Mouse (Mus musculus): ENCODE results near the gene Kdm1b.

Gene Kdm1b

DNA sequence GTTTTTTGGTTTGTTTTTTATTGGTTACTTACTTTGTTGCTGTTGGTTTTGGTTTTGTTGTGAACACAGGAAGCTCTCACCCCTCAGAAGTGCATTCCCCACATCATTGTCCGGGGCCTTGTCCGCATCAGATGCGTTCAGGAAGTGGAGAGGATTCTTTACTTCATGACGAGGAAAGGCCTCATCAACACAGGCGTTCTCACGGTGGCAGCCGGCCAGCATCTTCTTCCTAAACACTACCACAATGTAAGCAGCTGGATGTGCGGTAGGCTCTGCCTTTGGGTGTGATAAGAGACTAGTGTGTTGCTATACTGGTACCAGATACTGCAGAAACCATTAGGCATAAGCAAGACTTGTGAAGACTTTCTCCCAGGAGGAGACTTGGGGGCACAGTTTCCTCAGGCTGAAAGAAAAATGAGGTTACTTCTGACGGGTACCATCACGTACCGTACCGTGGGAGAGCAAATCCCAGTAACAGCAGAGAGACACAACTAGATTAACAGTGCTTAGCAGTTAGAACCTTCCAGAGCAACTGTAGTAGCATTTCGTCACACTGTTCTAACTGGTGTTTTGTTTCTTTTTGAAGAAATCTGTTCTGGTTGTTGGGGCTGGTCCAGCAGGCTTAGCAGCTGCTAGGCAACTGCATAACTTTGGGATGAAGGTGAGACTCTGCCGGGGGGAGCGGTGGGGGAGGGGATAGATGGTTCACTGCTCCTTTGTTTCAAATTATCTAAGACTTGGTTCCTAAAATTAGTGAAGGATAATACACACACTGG lies 20.9 kb downstream of the Kdm1b start:
- no peak for DNase-seq

GRCm38 (mm10) chr13:47066516-47066915 lies 23.2 kb downstream of the Kdm1b start:
- DNase-seq = no peak

- no peak for DNase-seq
Measured at GRCm38 (mm10) chr13:47067001-47067400, 23.7 kb downstream of the Kdm1b start.

- DNase-seq = no peak
Measured at GRCm38 (mm10) chr13:47070329-47071080, 27.2 kb downstream of the Kdm1b start.

DNA sequence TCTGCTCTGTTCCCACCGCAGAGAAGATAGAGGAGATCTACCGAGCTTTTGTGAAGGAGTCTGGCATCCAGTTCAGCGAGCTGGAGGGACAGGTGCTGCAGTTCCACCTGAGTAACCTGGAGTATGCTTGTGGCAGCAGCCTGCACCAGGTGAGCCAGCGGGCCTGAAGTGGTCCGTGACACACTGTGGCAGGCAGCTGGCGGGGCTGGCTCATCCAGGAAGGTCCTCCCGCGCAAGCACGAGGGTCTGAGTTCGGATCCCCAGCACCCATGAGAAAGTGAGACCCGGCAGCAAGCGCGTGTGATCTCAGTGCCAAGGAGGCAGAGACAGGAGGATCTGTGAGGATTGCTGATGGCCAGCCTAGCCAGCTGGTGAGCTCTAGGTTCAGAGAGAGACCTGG lies 28.6 kb downstream of the Kdm1b start:
- DNase-seq = no peak

DNA sequence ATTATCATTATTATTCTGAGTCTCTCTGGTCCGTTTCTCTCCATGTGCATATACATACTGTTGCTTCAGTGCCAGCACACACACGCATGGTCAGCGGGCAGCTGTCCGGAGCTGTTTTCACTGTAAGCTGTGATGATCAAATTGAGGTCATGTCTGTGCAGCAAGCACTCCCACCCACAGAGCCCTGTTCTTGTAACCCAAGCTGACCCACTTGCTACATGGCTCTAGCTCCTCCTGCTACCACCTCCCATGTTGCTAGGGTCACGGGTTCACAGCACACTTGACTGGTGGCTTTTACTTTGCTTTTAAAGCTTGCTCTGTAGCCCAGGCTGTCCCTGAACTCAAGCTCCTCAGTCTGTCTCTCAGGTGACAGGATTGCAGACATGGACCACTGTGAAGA lies 29.2 kb downstream of the Kdm1b start:
- no peak for DNase-seq

GRCm38 (mm10) chr13:47076156-47076555 lies 32.9 kb downstream of the Kdm1b start:
- DNase-seq = no peak

- DNase-seq = no peak
Measured at GRCm38 (mm10) chr13:47077367-47077766, 34.1 kb downstream of the Kdm1b start.

DNA sequence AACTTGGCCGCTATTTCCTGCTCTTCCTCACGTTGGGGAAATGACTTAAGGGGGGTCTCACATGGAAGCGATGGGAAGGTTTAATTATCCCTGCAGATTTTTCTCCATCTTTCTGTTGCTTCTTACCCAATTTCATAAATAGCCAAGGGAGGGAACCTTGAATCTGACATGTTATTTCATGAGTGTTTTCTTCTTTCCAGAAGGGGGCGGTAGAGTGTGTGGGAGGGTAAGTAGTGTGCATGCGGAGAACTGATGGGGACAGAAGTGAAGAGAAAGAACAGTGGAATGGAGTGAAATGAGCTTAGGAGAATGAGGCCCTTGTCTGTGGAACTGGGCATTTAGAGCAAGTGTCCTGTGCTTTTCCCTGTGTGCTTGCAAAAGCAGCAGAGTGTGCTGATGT lies 35.5 kb downstream of the Kdm1b start:
- no peak for DNase-seq

- DNase-seq = peak; percentile 19
Measured at GRCm38 (mm10) chr13:47080905-47081505, 37.7 kb downstream of the Kdm1b start.

DNA sequence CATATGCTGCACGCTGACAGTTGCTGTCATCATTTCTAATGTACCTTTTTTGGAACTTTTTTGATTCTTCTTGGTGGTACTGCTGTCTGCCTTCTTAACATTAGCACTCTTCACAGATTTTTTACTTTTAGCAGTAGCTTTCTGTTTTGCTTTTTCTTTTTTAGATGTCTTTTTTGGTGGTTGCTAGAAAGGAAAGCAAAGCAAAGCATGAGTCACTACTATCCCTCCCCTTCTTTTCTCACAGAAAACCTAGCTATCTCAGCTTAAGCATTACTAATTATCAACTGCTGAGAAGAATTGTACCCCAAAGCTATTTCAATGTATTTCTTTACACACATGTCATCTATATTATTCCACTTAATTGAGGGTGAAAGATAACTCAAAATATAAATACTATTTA lies 45.1 kb downstream of the Kdm1b start:
- no peak for DNase-seq

DNA sequence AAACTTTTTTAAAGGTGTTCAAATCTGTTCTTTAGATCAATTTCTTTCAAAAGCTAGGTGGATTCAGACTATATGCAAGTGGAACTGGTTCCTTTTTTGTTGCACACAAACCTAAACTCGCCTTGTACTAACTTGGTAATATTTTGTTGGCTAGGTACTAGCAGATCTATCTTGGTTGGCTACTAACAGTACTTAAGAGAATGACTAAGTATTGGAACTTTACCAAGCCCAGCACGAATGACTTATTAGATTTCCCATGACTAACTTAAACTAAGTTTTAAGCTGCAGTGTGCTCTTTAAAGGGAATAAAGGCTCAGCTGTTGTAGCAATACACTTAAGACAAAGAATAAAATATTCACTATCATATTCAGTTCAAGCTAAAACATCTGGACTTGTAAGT lies 46.0 kb downstream of the Kdm1b start:
- DNase-seq = no peak

- DNase-seq = no peak
Measured at GRCm38 (mm10) chr13:47093791-47094190, 50.5 kb downstream of the Kdm1b start.

DNA sequence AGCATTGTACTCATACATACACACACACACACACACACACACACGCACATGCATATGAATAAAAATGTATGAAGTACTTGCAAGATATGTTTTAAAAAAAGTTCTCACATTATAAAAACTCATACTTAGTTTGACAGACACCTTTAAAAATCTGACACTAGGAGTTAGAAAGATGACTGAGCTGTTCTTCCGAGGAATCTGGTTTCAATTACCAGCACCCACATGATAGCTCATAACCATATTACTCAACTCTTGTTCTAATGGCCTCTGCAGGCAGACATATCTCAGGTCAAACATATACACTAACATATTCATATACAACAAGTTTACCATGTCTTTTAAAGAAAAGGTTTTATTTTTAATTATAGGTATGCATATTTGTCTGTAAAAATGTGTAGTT lies 53.3 kb downstream of the Kdm1b start:
- DNase-seq = no peak

GRCm38 (mm10) chr13:47099265-47099664 lies 56.0 kb downstream of the Kdm1b start:
- no peak for DNase-seq

DNA sequence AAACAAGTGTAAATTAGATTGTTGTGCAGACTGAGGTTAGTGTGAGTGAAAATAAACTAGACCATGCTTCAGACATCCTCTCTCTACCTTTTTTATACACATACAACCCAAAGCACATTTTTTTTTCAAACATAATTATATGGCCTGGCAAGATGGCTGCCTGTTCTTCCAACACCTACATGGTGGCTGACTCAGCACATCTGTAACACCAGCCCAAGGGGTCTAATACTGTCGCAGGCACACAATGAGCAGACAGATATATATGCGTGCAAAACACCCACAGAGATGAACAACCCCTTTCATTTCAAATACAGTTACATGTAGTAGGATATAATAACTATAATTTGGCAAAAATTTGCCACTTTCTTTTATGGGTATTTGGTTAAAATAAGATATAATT lies 57.3 kb downstream of the Kdm1b start:
- no peak for DNase-seq

GRCm38 (mm10) chr13:47104146-47104545 lies 60.8 kb downstream of the Kdm1b start:
- no peak for DNase-seq

GRCm38 (mm10) chr13:47104856-47105541 lies 61.7 kb downstream of the Kdm1b start:
- peak; percentile 35 for DNase-seq

- peak; percentile 87 for DNase-seq
Measured at GRCm38 (mm10) chr13:47105711-47106579, 62.6 kb downstream of the Kdm1b start, which contains the start of gene Dek. Gene Dek, minus strand, starts transcription at chr13:47106201.

DNA sequence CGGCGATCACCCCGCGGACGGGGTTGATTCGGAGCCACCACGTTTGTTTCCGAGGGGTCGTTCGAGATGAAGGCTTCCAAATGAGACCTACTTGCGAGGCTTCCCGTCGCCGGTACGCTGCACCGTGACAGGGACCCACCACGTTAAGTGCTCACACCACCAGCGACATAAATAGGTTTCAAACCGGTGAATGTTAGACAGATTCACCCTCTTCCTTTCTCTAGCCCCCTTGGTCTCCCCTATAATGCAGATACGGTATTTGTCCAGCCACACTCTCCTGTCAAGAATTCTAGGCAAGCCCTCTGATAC lies 63.2 kb downstream of the Kdm1b start:
- DNase-seq = no peak

DNA sequence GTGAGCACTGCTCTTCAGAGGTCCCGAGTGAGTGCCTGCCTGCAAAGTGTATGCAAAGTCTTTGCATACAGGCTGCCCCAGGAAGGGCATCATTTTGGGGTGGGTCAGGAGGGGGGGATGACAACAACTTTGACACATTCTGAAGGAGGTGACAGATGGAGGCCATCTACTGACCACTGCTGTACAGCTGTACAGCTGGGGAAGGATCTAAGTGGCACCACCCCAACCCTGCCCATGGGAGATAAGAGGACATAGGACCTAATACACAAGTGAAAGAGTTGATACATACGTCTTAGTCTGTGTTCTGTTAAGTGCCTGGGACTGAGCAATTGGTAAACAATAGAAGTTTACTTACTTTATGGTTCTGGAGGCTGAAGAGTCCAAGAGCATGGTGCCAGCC lies 65.9 kb downstream of the Kdm1b start:
- DNase-seq = no peak

DNA sequence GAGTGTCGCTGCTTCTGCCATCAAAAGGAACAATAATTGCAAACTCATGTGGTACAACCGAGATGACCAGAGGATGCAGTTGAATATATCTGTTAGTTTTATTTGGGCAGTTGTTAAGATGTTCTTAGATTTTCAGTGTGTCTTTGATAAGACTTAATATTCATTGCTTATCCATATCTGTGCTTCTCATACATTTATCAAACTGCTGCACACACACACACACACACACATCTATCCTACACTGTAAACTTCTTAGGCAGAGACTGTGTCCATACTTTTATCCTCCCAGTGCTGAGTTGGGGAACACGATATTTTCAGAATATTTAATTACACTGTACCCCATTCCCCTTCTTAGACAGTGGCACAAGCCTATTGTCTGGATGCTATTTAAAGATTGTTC lies 67.9 kb downstream of the Kdm1b start:
- no peak for DNase-seq

GRCm38 (mm10) chr13:47112056-47112455 lies 68.8 kb downstream of the Kdm1b start:
- DNase-seq = no peak

All from thymus, postnatal 25 days (tissue).